Mouse (Mus musculus) lung, postnatal 36 days (tissue): Measurements from ENCODE around the gene Srf.

ENCODE experiments used
- DNase-seq: peaks from one replicate; pipeline ENCODE4 v3.0.0; 2022; ENCODE audit warnings: mixed read lengths

The Srf gene

DNA sequence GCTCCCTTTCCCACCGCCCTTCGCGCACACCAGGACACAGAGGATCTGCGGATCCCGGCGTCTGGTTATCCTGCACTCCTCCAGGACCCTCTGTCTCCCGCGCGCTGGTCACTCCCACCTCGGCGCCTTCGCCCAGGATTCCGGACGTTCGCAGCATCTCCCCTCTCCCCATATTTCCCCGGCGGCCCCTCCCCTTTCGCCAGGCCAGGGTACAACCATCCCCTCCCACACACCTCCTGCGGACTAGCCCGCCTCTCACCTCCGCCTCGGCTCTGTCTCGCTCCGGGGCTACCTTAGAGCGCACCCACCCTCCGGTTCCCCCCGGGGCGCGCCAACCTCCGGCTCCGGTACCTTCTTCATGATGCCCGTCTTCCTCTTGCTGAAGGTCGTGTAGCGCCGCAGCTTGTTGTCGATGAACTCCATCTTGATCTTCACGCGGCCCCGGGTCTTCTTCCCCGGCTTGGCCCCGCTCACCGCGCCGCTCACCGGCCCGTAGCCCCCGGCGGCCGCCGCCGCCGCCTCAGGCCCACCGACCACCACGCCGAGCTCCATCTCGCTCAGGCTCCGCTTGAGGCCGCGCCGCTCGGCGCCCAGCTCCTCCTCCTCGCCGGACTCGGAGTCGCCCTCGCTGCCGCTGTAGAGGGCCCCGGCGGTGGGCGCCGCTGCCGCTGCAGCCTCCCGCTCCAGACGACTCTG is 850 bp downstream of the Srf start:
- DNase-seq, result peak; percentile 24

DNA sequence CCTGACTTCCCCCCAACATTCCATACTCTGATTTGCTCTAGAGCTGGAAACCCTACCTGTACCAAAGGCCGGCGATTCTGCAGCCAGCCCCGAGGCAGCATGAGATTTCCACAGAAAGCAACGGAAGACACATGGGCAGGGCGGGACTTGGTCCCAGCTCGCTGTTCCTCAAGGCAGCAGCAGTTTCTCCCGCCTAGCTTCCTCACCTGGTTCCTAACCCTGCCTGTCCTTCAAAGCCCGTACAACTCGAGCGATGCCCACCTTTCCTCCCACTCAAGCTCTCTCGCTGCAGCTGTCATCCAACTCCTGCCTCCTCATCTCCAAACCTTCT is 1.4 kb downstream of the Srf start:
- DNase-seq, result peak; percentile 49

DNA sequence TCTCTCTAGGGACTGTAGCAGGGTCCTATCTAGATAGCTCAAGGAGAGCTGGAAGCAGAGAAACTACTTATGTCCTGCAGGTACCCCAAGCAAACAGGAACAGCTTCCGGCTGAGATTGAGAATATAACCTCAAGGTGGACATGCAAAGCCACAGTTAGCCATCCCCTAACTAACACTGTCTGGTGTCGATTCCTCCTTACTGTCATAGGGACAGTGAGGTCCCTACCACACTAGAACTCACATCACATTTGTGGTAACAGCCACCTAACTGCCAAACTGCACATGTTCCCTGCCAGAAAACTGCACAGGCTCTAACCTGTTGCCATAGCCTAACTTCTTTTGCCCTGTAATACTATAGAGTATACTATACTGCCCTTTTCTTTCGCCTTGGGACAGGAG is 2.0 kb downstream of the Srf start:
- DNase-seq, result no peak

DNA sequence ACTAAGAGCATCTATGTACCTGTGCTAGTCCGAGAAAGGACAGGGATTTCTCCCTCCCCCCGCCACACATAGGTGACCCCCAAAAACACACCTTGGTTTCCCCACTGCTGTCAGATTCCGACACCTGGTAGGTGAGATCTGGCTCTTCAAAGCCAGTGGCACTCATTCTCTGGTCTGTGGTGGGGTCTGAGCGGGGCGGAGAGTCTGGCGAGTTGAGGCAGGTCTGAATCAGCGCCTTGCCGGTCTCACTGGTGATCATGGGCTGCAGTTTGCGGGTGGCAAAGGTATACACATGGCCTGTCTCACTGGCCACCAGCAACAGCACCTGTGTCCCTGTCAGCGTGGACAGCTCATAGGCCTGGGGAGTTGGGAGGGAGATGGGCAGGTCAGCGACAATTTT is 2.5 kb downstream of the Srf start:
- no peak for DNase-seq

DNA sequence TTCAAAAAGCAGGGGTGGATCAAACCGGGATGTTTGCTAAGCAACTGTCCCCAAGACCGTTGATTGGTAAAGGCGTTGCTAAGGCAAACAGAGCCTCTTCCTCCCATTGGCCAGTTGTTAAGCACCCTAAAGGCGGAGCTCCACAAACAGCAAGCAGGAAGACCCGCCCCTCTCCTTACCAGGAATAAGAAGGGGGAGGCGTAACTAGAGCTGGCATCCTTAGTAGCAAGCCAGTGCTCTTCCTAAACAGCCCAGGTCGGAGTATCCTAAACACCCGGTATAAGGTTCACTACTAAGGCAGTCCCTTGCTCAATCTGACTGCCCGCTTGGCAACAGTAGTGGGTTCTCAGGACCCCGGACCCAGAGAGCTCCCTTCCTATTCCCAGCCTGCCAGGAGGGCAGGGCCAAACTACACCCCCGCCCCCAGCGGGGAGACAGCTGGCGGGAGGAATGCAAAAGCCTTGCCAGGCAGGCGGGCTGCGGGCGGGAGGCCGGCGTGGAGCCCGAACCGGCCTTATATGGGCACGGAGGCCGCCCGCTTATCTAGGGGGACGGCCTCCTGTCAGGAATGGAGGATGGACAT is 3.0 kb downstream of the Srf start:
- DNase-seq, result peak; percentile 97

DNA sequence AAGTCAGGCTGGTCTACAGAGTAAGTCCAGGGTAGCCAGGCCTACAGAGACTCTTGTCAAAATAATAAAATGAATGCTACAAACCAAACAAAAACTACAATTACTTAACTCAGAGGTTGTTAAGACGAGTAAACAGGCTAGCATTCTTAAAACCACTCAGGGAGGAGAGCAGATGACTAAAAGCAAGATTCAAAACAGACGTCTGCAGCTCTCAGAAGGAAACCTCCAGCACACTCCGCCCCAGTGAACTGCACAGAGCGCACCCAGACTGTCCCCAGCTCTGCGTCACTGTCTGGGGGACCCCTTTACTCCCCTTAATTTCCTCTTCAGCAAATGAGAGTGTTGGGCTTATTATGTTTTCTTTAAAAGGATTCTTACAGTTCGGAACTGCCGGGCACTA is 3.8 kb downstream of the Srf start:
- DNase-seq, result no peak

- DNase-seq, result no peak
These were observed 4.6 kb downstream of the Srf start for GRCm38 (mm10) chr17:46551369-46551768.

GRCm38 (mm10) chr17:46550904-46551303 is 5.1 kb downstream of the Srf start:
- no peak for DNase-seq

DNA sequence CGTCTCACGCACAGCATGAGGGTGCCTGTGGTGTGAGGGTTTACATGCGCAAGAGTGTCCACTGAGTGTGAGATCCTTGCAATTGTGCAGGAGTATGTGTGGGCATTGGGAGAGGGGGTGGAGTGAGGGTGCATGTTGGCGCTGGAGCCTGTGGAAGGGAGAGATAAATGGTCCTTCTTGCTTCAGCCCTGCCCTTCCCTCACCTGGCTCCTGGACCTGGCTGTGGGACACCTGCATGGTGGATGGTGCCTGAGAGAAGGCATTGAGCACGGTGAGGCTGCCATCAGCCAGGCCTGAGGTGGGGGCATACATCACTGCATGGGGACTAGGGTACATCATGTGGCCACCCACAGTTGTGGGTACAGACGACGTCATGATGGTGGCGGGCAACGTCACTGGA is 6.3 kb downstream of the Srf start:
- no peak for DNase-seq

DNA sequence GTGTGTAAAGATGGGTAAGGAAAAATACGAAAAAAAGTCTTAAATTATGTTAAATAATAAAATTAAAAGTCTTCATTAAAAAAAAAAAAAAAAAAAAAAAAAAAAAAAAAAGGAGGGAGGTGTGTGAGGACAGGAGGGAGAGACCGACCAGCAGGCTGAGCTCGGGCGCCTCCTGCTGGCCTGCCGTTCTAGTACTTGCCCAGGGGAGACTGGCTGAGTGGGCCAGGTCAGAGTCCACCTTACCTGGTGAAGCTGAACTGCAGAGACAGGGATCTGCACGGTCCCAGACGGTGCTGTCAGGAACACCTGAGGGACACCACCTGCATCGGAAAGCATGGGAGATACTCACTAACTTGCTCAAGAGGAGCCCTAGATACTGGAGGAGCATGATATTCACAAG is 6.8 kb downstream of the Srf start:
- DNase-seq, result peak; percentile 62

DNA sequence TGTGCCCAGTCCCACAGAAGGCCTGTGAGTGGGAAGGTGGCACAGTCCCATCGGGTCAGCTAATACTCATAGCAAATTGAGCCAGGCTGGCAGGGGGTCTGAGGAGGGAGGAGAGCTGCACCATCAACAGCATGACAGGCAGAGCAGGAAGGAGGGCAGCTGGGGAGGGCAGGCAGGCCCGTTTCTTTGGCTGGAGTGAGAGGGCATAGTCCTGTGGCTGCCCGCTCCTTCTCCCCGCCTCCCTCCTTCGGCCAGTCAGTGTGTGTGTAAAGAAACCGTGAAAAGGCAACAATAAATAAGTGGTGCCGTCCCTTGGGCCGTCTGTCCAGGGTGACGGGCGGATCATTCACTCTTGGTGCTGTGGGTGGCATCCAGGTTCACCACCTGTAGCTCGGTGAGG is 7.2 kb downstream of the Srf start:
- DNase-seq, result no peak

DNA sequence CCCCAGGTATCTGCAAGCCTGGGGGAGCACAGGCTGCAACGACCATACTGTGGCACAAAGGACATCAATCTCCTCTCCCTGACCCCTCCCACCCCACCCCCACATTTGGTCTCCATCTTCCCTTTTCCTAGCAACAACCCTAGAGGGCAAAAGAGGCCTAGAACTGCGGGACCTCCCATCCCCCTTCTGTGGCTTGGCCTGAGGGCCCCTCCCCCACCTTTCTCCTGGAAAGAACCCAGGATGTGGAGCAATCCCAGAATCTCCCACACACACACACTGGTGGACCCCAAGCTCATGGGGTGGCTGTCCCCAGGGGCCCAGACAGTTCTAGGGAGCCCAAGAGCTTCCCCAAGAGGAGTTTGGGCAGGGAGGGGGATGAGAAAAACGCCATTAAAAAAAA is 8.1 kb downstream of the Srf start:
- DNase-seq, result no peak

GRCm38 (mm10) chr17:46546995-46547394 is 9.0 kb downstream of the Srf start:
- DNase-seq, result peak; percentile 15

- DNase-seq, result no peak
These were observed 9.4 kb downstream of the Srf start for GRCm38 (mm10) chr17:46546591-46546990.

DNA sequence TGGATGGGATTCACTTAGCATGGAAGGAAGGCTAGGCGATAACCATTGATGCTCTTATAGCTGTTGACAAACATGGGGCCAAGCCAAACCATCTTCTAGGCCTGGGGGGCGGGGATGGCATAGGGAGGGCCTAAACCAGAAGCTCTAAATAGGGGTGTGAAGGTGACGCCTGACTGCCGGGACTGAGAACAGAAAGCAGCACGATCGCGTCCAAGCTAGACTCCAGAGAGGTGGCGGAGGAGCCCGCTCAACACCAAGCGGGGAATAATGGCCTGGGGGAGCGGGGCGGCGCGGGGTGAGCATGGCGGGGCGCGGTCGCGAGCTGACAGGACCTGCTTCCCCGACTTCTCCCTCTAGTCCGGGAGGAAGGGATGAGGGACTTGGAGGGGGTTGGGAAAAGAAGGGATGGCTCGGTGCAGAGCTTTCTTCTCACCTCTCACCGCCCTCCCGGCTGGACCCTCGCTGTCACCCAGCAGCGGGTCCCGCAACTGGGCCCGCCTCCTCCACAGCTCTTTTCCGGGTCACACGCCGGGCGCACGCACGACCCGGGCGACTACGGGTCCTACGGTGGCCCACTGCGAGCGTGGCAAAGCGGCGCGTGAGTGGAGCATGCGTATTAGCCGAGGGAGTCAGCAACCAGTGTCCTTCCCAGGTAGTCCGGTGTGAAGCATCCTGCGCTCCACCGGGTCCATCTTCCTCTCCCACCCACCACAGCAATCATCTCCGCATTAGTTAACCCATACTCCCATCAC is 10.0 kb downstream of the Srf start, which contains the start of gene Cul9:
Gene Cul9, minus strand, starts transcription at position 576 of the 752 bp plus-strand sequence.
- peak; percentile 77 for DNase-seq

- DNase-seq, result no peak
These were observed 12.3 kb downstream of the Srf start for GRCm38 (mm10) chr17:46543661-46544060.

GRCm38 (mm10) chr17:46525579-46526307 is 30.2 kb downstream of the Srf start:
- DNase-seq, result peak; percentile 81

DNA sequence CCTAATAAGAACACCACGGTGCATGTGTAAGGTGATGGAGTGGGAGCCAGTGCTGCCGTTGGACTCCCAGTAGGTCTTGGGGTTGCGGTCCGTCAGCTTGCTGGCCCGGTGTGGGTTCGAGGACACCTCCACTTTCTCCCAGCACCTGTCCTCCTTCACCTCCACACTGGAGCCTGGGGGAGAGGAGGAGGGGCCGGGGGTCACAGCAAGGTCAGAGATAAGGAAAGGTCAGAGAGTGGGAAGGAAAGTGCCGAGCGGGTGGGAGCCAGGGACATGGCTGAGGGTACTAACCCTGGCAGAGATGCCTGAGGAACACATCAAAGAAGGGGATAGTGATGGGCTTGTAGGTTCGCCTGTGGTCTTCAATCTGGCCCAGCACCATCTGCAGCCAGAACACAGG is 30.9 kb downstream of the Srf start:
- no peak for DNase-seq

GRCm38 (mm10) chr17:46521963-46522668 is 33.9 kb downstream of the Srf start:
- peak; percentile 34 for DNase-seq

DNA sequence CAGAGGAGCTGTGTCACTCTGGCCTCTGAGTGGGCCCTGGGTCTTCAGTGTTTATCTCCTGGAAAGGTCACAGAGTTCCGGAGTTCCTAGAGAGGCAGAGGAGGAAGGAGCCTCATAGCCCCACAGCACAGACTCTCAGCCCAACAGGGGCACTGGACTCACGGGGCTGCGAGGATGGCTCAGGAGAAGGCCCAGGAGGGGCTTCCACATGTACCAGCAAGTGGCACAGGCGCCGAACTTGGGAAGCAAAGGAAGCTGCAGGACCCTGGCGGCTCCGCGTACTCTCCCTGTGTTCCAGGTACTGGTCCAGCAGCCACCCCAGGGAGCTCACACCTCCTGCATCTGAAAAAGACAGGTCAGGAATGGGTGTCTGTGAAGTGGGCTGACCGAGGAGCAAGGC is 34.8 kb downstream of the Srf start:
- DNase-seq, result no peak

GRCm38 (mm10) chr17:46520385-46520979 is 35.5 kb downstream of the Srf start:
- no peak for DNase-seq

GRCm38 (mm10) chr17:46519971-46520370 is 36.0 kb downstream of the Srf start:
- DNase-seq, result no peak

DNA sequence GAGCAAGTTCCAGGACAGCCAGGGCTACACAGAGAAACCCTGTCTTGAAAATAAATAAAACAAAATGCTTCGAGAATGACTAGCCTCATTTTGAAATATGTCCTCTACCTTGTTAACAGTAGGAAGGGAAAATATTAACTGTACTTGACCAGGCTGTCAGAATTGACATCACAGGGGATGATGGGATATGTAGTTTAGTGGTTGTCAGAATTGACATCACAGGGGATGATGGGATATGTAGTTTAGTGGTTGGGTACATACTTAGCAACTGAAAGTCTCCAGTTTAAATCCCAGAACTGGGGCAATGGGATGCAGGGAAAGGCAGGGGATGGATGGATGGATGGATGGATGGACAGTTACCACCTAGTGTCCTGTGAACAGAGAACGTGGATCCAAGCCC is 42.6 kb downstream of the Srf start:
- DNase-seq, result peak; percentile 8
